Mouse (Mus musculus): ENCODE measurements at regions not wholly inside any gene's neighbourhood (a gene's known extent, or its start where the extent isn't known, plus 50 kb on each side); places are given as distances from the start of the nearest gene placed in this dataset.

GRCm38 (mm10) chr16:57949680-57950079, 195.1 kb upstream of the Col8a1 start:
- TF ChIP-seq CTCF (IDR thresholded peaks at IDR 0.05; ENCODE audit: low read depth, low read length) = no peak
- no peak for TF ChIP-seq POLR2A (IDR thresholded peaks at IDR 0.05; ENCODE audit: extremely low read depth, insufficient read depth, low read length)
